Mouse (Mus musculus) stomach, embryonic 14.5 days (tissue): ENCODE data around the gene Gtf3c1. TPM values are rescaled to one million over a fixed set of nuclear protein-coding genes. Genes with fewer than 3 reads are reported as not detected.

Experiments
- ATAC-seq: fragments of 200-750 bp; cut with Nextera tagmentation; 2 replicates; pipeline ENCODE4 v1.8.0; 2017; ENCODE audit warnings: low read depth, moderate TSS enrichment; ENCODE audit not compliant: insufficient number of reproducible peaks, insufficient read depth, low FRiP score
- H3K27ac ChIP-seq: fragments of 300-500 bp; sonication (generic); 2 replicates; pipeline ENCODE4 v1.5.1; 2014; ENCODE audit warnings: mild to moderate bottlenecking, low read length, moderate library complexity, mixed read lengths
- H3K27me3 ChIP-seq: fragments of 300-500 bp; sonication (generic); 2 replicates; pipeline ENCODE4 v1.6.1; 2014; ENCODE audit warnings: low read length, control low read depth, mixed read lengths; ENCODE audit not compliant: control insufficient read depth, insufficient read depth
- H3K36me3 ChIP-seq: fragments of 300-500 bp; sonication (generic); 2 replicates; pipeline ENCODE4 v1.6.1; 2014; ENCODE audit warnings: mild to moderate bottlenecking, control low read depth, low read length, moderate library complexity, mixed read lengths; ENCODE audit not compliant: control insufficient read depth, insufficient read depth
- H3K4me1 ChIP-seq: fragments of 300-500 bp; sonication (generic); 2 replicates; pipeline ENCODE4 v1.6.1; 2014; ENCODE audit warnings: low read length, control low read depth, mixed read lengths; ENCODE audit not compliant: control insufficient read depth, insufficient read depth
- H3K4me2 ChIP-seq: fragments of 300-500 bp; sonication (generic); replicated peaks from 2 replicates; pipeline ENCODE4 v1.6.1; 2014; ENCODE audit warnings: low read depth, low read length, control low read depth
- H3K4me3 ChIP-seq: fragments of 300-500 bp; sonication (generic); 2 replicates; pipeline ENCODE4 v1.5.1; 2014; ENCODE audit warnings: low read depth, low read length, control low read depth
- H3K9ac ChIP-seq: fragments of 300-500 bp; sonication (generic); replicated peaks from 2 replicates; pipeline ENCODE4 v1.6.1; 2014; ENCODE audit warnings: low read depth, mild to moderate bottlenecking, control low read depth, low read length, moderate library complexity, mixed read lengths
- H3K9me3 ChIP-seq: fragments of 300-500 bp; sonication (generic); 2 replicates; pipeline ENCODE4 v1.6.1; 2016; ENCODE audit warnings: low read depth, low read length, control low read depth; ENCODE audit not compliant: control insufficient read depth
- WGBS: fragments of 180-500 bp; shearing (Covaris S2); extraction: QIAGEN DNeasy Blood & Tissue Kit; methylation state at CpG from one replicate; pipeline ENCODE4 v1.1.7; 2014; 5-methylcytosine and 5-hydroxymethylcytosine counted together
- polyA plus RNA-seq: library from polyadenylated mRNA; unstranded; fragments of >200 nt; fragmentation: Nextera tagmentation; extraction: Ambion mirVana; gene quantifications from 2 replicates; pipeline ENCODE4 v1.2.1, GENCODE M21; 2014

The Gtf3c1 gene
- polyA plus RNA-seq, 1 experiment from 2014 or later: 37.7 TPM

DNA sequence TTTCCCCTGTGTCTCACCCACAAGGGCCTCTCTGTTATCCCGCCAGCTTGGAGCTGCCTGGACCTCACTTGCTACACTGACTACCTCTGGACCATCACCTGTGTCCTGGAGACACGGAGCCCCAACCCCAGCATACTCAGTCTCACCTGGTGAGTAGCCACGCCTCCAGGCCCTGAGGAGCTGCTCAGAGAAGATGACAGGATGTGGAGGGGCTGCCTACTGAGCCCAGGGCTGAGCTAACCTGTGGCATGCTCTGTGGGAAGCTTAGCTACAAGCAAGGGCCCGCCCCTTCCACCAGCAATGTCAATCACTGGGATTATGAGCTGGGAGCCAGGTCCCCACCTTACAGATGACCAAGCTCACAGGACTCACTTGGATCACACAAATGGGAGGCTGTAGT, 82.4 kb downstream of the Gtf3c1 start:
- H3K27ac ChIP-seq: no peak overlapping the region

GRCm38 (mm10) chr7:125622741-125623685, 84.6 kb downstream of the Gtf3c1 start:
- H3K27ac ChIP-seq: no peak overlapping the region
- no peaks in the 10 kb centered on the region for H3K36me3 ChIP-seq
- H3K4me1 ChIP-seq: no peaks in the 10 kb centered on the region
- H3K27me3 ChIP-seq: no peaks in the 10 kb centered on the region
- H3K9ac ChIP-seq: no peak overlapping the region
- no peak overlapping the region for H3K4me2 ChIP-seq
- ATAC-seq: no peak
- no peaks in the 10 kb centered on the region for H3K9me3 ChIP-seq
- 73% methylated on average over 7 of the region's 7 CpGs for WGBS
- H3K4me3 ChIP-seq: no peak overlapping the region

More for the DNA sequence above, 82.4 kb downstream of the Gtf3c1 start:
- Histone ChIP-seq H3K4me3 (no peak overlapping the region), H3K9ac (no peak overlapping the region), H3K9me3 (no peaks in the 10 kb centered on the region; the same call in 1 of the 2 replicates), H3K36me3 (no peaks in the 10 kb centered on the region), H3K4me1 (no peaks in the 10 kb centered on the region), H3K4me2 (no peak overlapping the region), H3K27me3 (no peaks in the 10 kb centered on the region)
- WGBS: 65% methylated on average over 4 of the region's 4 CpGs
- ATAC-seq: no peak

DNA sequence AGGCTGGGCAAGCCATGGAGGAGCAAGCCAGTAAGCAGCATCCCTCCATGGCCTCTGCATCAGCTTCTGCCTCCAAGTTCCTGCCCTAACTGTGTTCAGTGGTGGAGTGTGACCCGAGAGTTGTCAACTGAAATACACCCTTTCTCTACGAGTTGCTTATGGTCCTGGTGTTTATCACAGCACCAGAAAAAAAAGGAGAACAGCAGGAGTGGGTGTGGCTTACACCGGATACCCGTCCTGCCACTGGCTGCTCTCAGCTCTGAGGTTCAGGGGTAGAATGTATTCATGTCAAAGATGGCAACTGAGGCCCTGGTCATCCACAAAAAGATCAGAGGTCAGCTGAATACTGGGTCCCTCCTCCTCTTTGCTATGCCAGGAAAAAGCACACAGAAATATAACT, 87.5 kb downstream of the Gtf3c1 start:
- no peaks in the 10 kb centered on the region for H3K9me3 ChIP-seq
- no peak overlapping the region for H3K27ac ChIP-seq
- H3K36me3 ChIP-seq: no peaks in the 10 kb centered on the region
- no peak for ATAC-seq
- H3K4me2 ChIP-seq: no peak overlapping the region
- H3K4me3 ChIP-seq: no peak overlapping the region
- 75% methylated on average over 4 of the region's 4 CpGs for WGBS
- H3K27me3 ChIP-seq: no peaks in the 10 kb centered on the region
- H3K4me1 ChIP-seq: no peaks in the 10 kb centered on the region
- no peak overlapping the region for H3K9ac ChIP-seq

GRCm38 (mm10) chr7:125618016-125618415, 89.6 kb downstream of the Gtf3c1 start:
- Histone ChIP-seq H3K9ac (no peak overlapping the region), H3K36me3 (no peaks in the 10 kb centered on the region), H3K4me2 (no peak overlapping the region), H3K4me3 (no peak overlapping the region), H3K27me3 (no peaks in the 10 kb centered on the region), H3K27ac (no peak overlapping the region), H3K4me1 (no peaks in the 10 kb centered on the region), H3K9me3 (no peaks in the 10 kb centered on the region)
- 82% methylated on average over 7 of the region's 7 CpGs for WGBS
- ATAC-seq: no peak

DNA sequence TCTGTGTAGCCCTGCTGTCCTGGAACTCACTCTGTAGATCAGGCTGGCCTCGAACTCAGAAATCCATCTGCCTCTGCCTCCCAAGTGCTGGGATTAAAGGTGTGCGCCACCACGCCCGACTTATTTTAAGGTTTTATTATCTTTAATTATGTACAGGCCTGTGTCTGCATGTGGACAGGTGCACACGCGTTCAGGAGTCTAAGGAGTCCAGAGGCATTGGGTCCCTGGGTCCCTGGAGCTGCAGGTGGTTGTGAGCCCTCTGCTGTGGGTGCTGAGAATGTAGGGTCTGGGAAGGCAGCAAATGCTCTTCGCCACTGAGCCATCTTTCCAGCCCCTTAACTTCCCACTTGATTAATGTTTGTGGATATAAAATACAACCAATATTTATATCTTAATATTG, 92.1 kb downstream of the Gtf3c1 start:
- no peak for ATAC-seq
- WGBS: 88% methylated on average over 7 of the region's 7 CpGs
- Histone ChIP-seq H3K27me3 (no peaks in the 10 kb centered on the region), H3K4me3 (no peak overlapping the region), H3K9me3 (no peaks in the 10 kb centered on the region), H3K9ac (no peak overlapping the region), H3K27ac (no peak overlapping the region), H3K36me3 (no peaks in the 10 kb centered on the region), H3K4me2 (no peak overlapping the region), H3K4me1 (no peaks in the 10 kb centered on the region)

DNA sequence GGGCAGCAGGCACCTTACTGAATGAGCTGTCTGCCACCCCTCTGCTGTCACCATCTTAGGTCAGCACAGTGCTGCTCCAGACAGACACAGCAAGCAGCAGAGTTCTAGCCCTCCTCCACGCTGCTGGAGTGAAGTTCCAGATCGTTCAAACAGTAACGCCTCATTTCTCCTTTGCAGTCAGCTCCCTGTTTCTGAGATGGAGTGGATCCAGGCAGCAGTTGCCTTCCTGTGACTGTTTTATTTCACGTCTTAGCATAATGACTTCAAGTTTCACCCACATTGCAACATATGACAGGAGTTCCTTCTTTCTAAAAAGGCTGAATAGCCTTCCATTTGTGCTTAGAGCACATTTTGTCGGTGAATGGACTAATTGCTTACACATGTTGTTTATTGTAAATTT, 94.0 kb downstream of the Gtf3c1 start:
- no peaks in the 10 kb centered on the region for H3K4me1 ChIP-seq
- WGBS: 79% methylated on average over 5 of the region's 5 CpGs
- no peaks in the 10 kb centered on the region for H3K27me3 ChIP-seq
- H3K9ac ChIP-seq: no peak overlapping the region
- H3K4me3 ChIP-seq: no peak overlapping the region
- H3K4me2 ChIP-seq: no peak overlapping the region
- H3K36me3 ChIP-seq: no peaks in the 10 kb centered on the region
- H3K9me3 ChIP-seq: no peaks in the 10 kb centered on the region
- H3K27ac ChIP-seq: no peak overlapping the region
- no peak for ATAC-seq

GRCm38 (mm10) chr7:125608183-125608688, 99.3 kb downstream of the Gtf3c1 start:
- WGBS: 83% methylated on average over 4 of the region's 4 CpGs
- Histone ChIP-seq H3K9me3 (no peaks in the 10 kb centered on the region), H3K4me1 (no peaks in the 10 kb centered on the region), H3K9ac (no peak overlapping the region), H3K27me3 (no peaks in the 10 kb centered on the region), H3K27ac (no peak overlapping the region), H3K4me2 (no peak overlapping the region), H3K36me3 (no peaks in the 10 kb centered on the region), H3K4me3 (no peak overlapping the region)
- no peak for ATAC-seq

GRCm38 (mm10) chr7:125607384-125608182, 100.0 kb downstream of the Gtf3c1 start:
- Histone ChIP-seq H3K4me3 (no peak overlapping the region), H3K27me3 (no peaks in the 10 kb centered on the region), H3K4me2 (no peak overlapping the region), H3K4me1 (no peaks in the 10 kb centered on the region), H3K9ac (no peak overlapping the region), H3K27ac (no peak overlapping the region), H3K9me3 (no peaks in the 10 kb centered on the region), H3K36me3 (no peaks in the 10 kb centered on the region)
- ATAC-seq: no peak
- 57% methylated on average over 6 of the region's 6 CpGs for WGBS
